Comparison of ENCODE assay signal across 28 mouse cellular contexts in genomic region chr11:104264683-104265082, GRCm38 (mm10). TPM values are rescaled to one million over a fixed set of nuclear protein-coding genes. Genes with fewer than 3 reads are reported as not detected.
DNase-seq lines count a peak whose midpoint lies in the region; ATAC-seq and TF ChIP-seq lines count a peak whose summit lies in the region.
"Had no signal": no experiment of that assay in that cellular context is flagged by ENCODE, and none has a peak within 500 bp of the region (broad histone marks: within the 10 kb centered on the region; RNA-seq: fewer than 3 reads in every experiment).

No protein-coding gene starts in this region.

- no peaks in the 10 kb centered on the region for H3K4me1 ChIP-seq in liver, adult 2 months (ENCODE audit: control insufficient read depth, insufficient read depth, low read length)
- no peaks in the 10 kb centered on the region for H3K4me1 ChIP-seq in kidney, postnatal 0 days (replicated peaks; ENCODE audit: insufficient read depth, low read length)
- H3K4me1 ChIP-seq: liver, embryonic 12.5 days; midbrain, embryonic 15.5 days had no signal

- no peak overlapping the region for H3K27ac ChIP-seq in liver, adult 2 months (replicated peaks; ENCODE audit: insufficient read depth, low read depth, low read length)
- H3K27ac ChIP-seq in kidney, postnatal 0 days = peak overlapping the region; percentile 25; the same call in 1 of the 2 replicates
- H3K27ac ChIP-seq: embryonic facial prominence, embryonic 13.5 days; forebrain, embryonic 12.5 days; heart, embryonic 10.5 days; heart, embryonic 15.5 days; hindbrain, embryonic 12.5 days; hindbrain, postnatal 0 days; intestine, embryonic 15.5 days; limb, embryonic 12.5 days; liver, embryonic 12.5 days; midbrain, embryonic 10.5 days; midbrain, embryonic 15.5 days had no signal

- H3K36me3 ChIP-seq in liver, adult 2 months (ENCODE audit: control insufficient read depth, insufficient read depth, low read length) = no peaks in the 10 kb centered on the region
- H3K36me3 ChIP-seq in kidney, postnatal 0 days (ENCODE audit: insufficient read depth, low read length) = no peaks in the 10 kb centered on the region
- H3K36me3 ChIP-seq: embryonic facial prominence, embryonic 13.5 days; forebrain, embryonic 12.5 days; heart, embryonic 10.5 days; heart, embryonic 15.5 days; hindbrain, embryonic 12.5 days; intestine, embryonic 15.5 days; limb, embryonic 12.5 days; liver, embryonic 12.5 days; midbrain, embryonic 10.5 days; midbrain, embryonic 15.5 days had no signal

- WGBS in liver, adult 2 months = 74% methylated on average over 6 of the region's 6 CpGs
- 41% methylated on average over 6 of the region's 6 CpGs for WGBS in kidney, postnatal 0 days

- H3K9ac ChIP-seq in liver, adult 2 months (ENCODE audit: low read depth, low read length) = no peak overlapping the region
- H3K9ac ChIP-seq in kidney, postnatal 0 days (ENCODE audit: low read depth, low read length) = no peak overlapping the region
- H3K9ac ChIP-seq: embryonic facial prominence, embryonic 13.5 days; forebrain, embryonic 12.5 days; forebrain, postnatal 0 days; heart, embryonic 15.5 days; hindbrain, embryonic 12.5 days; intestine, embryonic 15.5 days; limb, embryonic 12.5 days; liver, embryonic 12.5 days; liver, postnatal 0 days; midbrain, embryonic 15.5 days had no signal

- intact Hi-C loops in heart, postnatal 36 days (cut with DNase I) = no loop called here

- TF ChIP-seq POLR2A in liver, adult 2 months (IDR thresholded peaks at IDR 0.05; ENCODE audit: extremely low read depth, insufficient read depth, low read length) = no peak

- H3K4me2 ChIP-seq in kidney, postnatal 0 days (ENCODE audit: low read length) = no peak overlapping the region
- H3K4me2 ChIP-seq: embryonic facial prominence, embryonic 13.5 days; forebrain, embryonic 12.5 days; heart, embryonic 15.5 days; hindbrain, embryonic 12.5 days; intestine, embryonic 15.5 days; limb, embryonic 12.5 days; liver, embryonic 12.5 days; midbrain, embryonic 15.5 days had no signal

- no peaks in the 10 kb centered on the region for H3K79me2 ChIP-seq in liver, adult 2 months (ENCODE audit: control insufficient read depth, insufficient read depth, low read length)

- DNase-seq in liver, adult 2 months (ENCODE audit: extremely low read depth, low read depth, low spot score) = peak; percentile 42
- DNase-seq in liver = no peak
- peak; percentile 86 to 89 for DNase-seq in kidney, adult 8-10 months
- no peak for DNase-seq in kidney, postnatal 0 days (ENCODE audit: low spot score)
- peak; percentile 55 to 70 for DNase-seq in kidney, postnatal 4 days
- DNase-seq in thymus, postnatal 10 days (ENCODE audit: low spot score in 2 of 2) = no peak
- no peak for DNase-seq in adrenal gland, adult 18-20 months (ENCODE audit: low spot score in 2 of 2)
- DNase-seq in heart, postnatal 36 days = no peak
- DNase-seq: adrenal gland, postnatal 14 days; cerebellum, adult 11 months; cerebellum, adult 9-10 months; forebrain, postnatal 0 days; gastrocnemius, postnatal 14 days; liver, postnatal 0 days; right cerebral cortex, postnatal 25 days; thymus, postnatal 36 days had no signal

- TF ChIP-seq CTCF in liver, adult 2 months (IDR thresholded peaks at IDR 0.05; ENCODE audit: low read depth, low read length) = no peak
- TF ChIP-seq CTCF in kidney, postnatal 0 days (IDR thresholded peaks at IDR 0.05; ENCODE audit: low read depth) = no peak

- H3K9me3 ChIP-seq in kidney, postnatal 0 days (replicated peaks; ENCODE audit: low read length) = no peaks in the 10 kb centered on the region
- H3K9me3 ChIP-seq: embryonic facial prominence, embryonic 13.5 days; forebrain, embryonic 12.5 days; heart, embryonic 10.5 days; heart, embryonic 15.5 days; hindbrain, embryonic 12.5 days; intestine, embryonic 15.5 days; limb, embryonic 12.5 days; liver, embryonic 12.5 days; midbrain, embryonic 10.5 days; midbrain, embryonic 15.5 days had no signal

- H3K4me3 ChIP-seq in liver, adult 2 months (ENCODE audit: insufficient read depth, low read depth, low read length) = no peak overlapping the region
- no peak overlapping the region for H3K4me3 ChIP-seq in kidney, postnatal 0 days (replicated peaks; ENCODE audit: low read depth, low read length)
- H3K4me3 ChIP-seq: embryonic facial prominence, embryonic 13.5 days; forebrain, embryonic 12.5 days; heart, embryonic 10.5 days; heart, embryonic 15.5 days; hindbrain, embryonic 12.5 days; intestine, embryonic 15.5 days; limb, embryonic 12.5 days; liver, embryonic 12.5 days; midbrain, embryonic 10.5 days; midbrain, embryonic 15.5 days had no signal

- no peaks in the 10 kb centered on the region for H3K27me3 ChIP-seq in liver, adult 2 months (ENCODE audit: control insufficient read depth, insufficient read depth, low read length)
- no peaks in the 10 kb centered on the region for H3K27me3 ChIP-seq in kidney, postnatal 0 days (ENCODE audit: insufficient read depth, low read length)
- H3K27me3 ChIP-seq: embryonic facial prominence, embryonic 13.5 days; forebrain, embryonic 12.5 days; heart, embryonic 15.5 days; hindbrain, embryonic 12.5 days; intestine, embryonic 15.5 days; limb, embryonic 12.5 days; liver, embryonic 12.5 days; midbrain, embryonic 15.5 days had no signal

- ATAC-seq in kidney, postnatal 0 days (replicated peaks; ENCODE audit: low FRiP score, low read depth) = peak; percentile 77
- ATAC-seq: forebrain, postnatal 0 days; hindbrain, postnatal 0 days; intestine, embryonic 15.5 days; liver, embryonic 12.5 days; liver, postnatal 0 days; midbrain, embryonic 15.5 days had no signal

RNA-seq across cellular contexts. Expression of gene Mapt, which starts 33.5 kb away (rescaled TPM):
- 1.5 and 1.6 TPM in 2 replicates for total RNA-seq in liver, adult 2 months (2014; rRNA removed)
- polyA plus RNA-seq in liver, adult 2 months (2012; rRNA removed) = 1.2 and 1.4 TPM in 2 replicates
- polyA plus RNA-seq in kidney, postnatal 0 days (2015; fragmentation: Nextera tagmentation; extraction: Ambion mirVana) = 6.7 and 11.4 TPM in 2 replicates
- total RNA-seq in adrenal gland, adult 18-20 months (2021) = 100 to 1,000 TPM; 128 to 208 TPM
- 10 to 100 TPM; 79.5 to 92.6 TPM for total RNA-seq in heart, postnatal 36 days (2021)
- total RNA-seq: common myeloid progenitor, adult 5-6 weeks had no signal

Comparison
In these comparisons a context has a peak if more than half of its experiments do, and no peak if none do; other contexts are left out.
1. DNase-seq: peak in liver, adult 2 months (single experiment), kidney, adult 8-10 months (2 of 2) and kidney, postnatal 4 days (2 of 2); none in liver (single experiment), kidney, postnatal 0 days (single experiment), thymus, postnatal 10 days (0 of 2), adrenal gland, adult 18-20 months (0 of 2) and heart, postnatal 36 days (0 of 2).
2. RNA of gene Mapt, which starts 33.5 kb away (total RNA-seq): 128 to 208 TPM in adrenal gland, adult 18-20 months and 79.5 to 92.6 TPM in heart, postnatal 36 days; 1.5 to 1.6 TPM in liver, adult 2 months; every median in the first group is over 10 times any median in the second.